21 mouse cellular contexts compared by ENCODE assay signal in the genomic region with DNA sequence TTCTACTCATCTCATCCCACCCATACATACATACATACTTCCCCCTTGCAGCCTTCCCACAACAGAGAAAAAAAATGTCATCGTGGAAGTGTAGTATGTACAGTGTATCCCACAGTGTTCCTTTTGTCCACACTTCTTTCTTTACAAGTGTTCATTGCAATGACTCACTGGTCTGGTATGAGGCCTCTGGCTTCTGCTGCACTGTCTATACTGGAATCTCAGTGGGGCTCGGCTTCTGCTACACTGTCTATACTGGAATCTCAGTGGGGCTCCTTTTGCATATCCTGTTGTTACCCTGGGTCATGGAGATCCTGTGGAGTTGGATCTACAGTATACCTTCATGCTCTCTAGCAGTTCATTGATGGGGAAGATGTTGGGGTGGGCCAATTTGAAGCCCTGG.
"Had no signal": no experiment of that assay in that cellular context is flagged by ENCODE, and none has a peak within 500 bp of the region (broad histone marks: within the 10 kb centered on the region; RNA-seq: fewer than 3 reads in every experiment).

No protein-coding gene starts in this region.

- H3K4me1 ChIP-seq: kidney, embryonic 15.5 days; limb, embryonic 12.5 days; limb, embryonic 15.5 days; midbrain, embryonic 12.5 days; midbrain, embryonic 15.5 days; neural tube, embryonic 13.5 days had no signal

- H3K9me3 ChIP-seq: kidney, embryonic 15.5 days; limb, embryonic 12.5 days; limb, embryonic 15.5 days; midbrain, embryonic 12.5 days; midbrain, embryonic 15.5 days; neural tube, embryonic 13.5 days had no signal

- H3K36me3 ChIP-seq: kidney, embryonic 15.5 days; limb, embryonic 12.5 days; limb, embryonic 15.5 days; midbrain, embryonic 12.5 days; midbrain, embryonic 15.5 days; neural tube, embryonic 13.5 days had no signal

- ATAC-seq: liver, postnatal 0 days; lung, postnatal 0 days; midbrain, embryonic 15.5 days had no signal

- H3K9ac ChIP-seq: kidney, embryonic 15.5 days; limb, embryonic 12.5 days; limb, embryonic 15.5 days; liver, embryonic 14.5 days; liver, postnatal 0 days; lung, embryonic 14.5 days; midbrain, embryonic 12.5 days; midbrain, embryonic 15.5 days; neural tube, embryonic 13.5 days had no signal

- H3K4me2 ChIP-seq: kidney, embryonic 15.5 days; limb, embryonic 12.5 days; limb, embryonic 15.5 days; liver, embryonic 11.5 days; lung, embryonic 14.5 days; midbrain, embryonic 12.5 days; midbrain, embryonic 15.5 days; neural tube, embryonic 13.5 days had no signal

- DNase-seq: kidney, postnatal 10 days; kidney, postnatal 36 days; layer of hippocampus, postnatal 36 days; left cerebral cortex, postnatal 4 days; liver, postnatal 0 days; lung, embryonic 14.5 days; retina, postnatal 1 day; thymus, adult 18-20 months; thymus, postnatal 36 days had no signal

- H3K27me3 ChIP-seq: kidney, embryonic 15.5 days; limb, embryonic 12.5 days; limb, embryonic 15.5 days; midbrain, embryonic 12.5 days; midbrain, embryonic 15.5 days; neural tube, embryonic 13.5 days had no signal

- H3K27ac ChIP-seq: kidney, embryonic 15.5 days; left cerebral cortex, adult 2 months; limb, embryonic 12.5 days; limb, embryonic 15.5 days; liver, embryonic 14.5 days; macrophage; midbrain, embryonic 12.5 days; midbrain, embryonic 15.5 days; neural tube, embryonic 13.5 days had no signal

- H3K4me3 ChIP-seq: kidney, embryonic 15.5 days; left cerebral cortex, adult 2 months; limb, embryonic 12.5 days; limb, embryonic 15.5 days; midbrain, embryonic 12.5 days; midbrain, embryonic 15.5 days; myocyte; neural tube, embryonic 13.5 days had no signal
